Mouse (Mus musculus) bone marrow macrophage, adult 2 months (primary cell): ENCODE results near the gene Pdrg1.

Source experiments
- CTCF ChIP-seq: IDR thresholded peaks from 2 replicates; pipeline ENCODE4 v1.5.1; 2012; ENCODE audit warnings: low read depth, mild to moderate bottlenecking, low read length, moderate library complexity
- POLR2A ChIP-seq: IDR thresholded peaks from 2 replicates; pipeline ENCODE4 v1.6.1; 2012; ENCODE audit warnings: mild to moderate bottlenecking, low read depth, low read length, borderline replicate concordance

DNA sequence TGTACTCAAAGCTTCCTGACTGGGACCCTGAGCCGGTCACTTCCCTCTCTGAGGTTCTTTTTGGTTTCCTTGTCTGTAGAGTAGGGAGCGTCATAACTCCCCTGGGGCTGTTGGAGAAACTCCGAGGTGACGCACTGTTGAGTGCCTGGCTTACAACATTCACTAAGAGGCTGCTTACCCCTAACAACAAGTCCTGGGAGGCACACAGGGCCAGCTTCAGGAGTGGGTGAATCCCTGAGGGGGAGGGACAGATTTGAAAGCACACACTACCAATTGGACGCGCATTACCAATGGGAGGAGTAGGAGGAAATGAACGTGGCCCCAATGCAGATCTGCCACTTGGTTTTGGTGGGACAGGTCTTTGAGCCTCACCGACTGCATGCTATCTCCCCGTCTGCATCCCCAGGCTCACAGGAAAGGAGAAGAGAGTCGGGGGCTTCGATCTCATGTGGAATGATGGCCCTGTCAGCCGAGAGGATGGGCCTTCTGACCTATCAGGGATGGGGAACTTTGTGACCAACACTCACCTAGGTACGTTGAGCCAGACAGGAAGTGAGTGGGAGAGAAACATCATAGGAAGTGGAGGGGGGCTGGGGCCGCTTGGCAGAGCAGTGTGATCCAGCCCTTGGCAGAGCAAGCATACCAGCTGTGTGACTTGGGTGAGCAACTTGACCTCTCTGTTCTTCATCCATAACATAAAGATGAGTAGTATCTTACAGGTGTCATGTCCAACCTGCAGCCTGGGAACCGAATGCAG, 12.6 kb downstream of the Pdrg1 start:
- no peak for TF ChIP-seq POLR2A
- no peak for TF ChIP-seq CTCF
